Mouse (Mus musculus) lung, embryonic 15.5 days (tissue): ENCODE results near the gene Cftr. TPM values are rescaled to one million over a fixed set of nuclear protein-coding genes. Genes with fewer than 3 reads are reported as not detected.
A peak's percentile ranks its signal among the peaks of the same experiment; 100 is the strongest.

Experiments used
- ATAC-seq: fragments of 200-750 bp; cut with Nextera tagmentation; 2 replicates; pipeline ENCODE4 v1.8.0; 2017; ENCODE audit warnings: moderate number of reproducible peaks, borderline replicate concordance; ENCODE audit not compliant: low FRiP score, low TSS enrichment; ENCODE audit errors: extremely low read depth
- H3K27ac ChIP-seq: fragments of 300-500 bp; sonication (generic); 2 replicates; pipeline ENCODE4 v1.5.1; 2015; ENCODE audit warnings: moderate library complexity, mild to moderate bottlenecking, inconsistent platforms
- H3K27me3 ChIP-seq: fragments of 300-500 bp; sonication (generic); 2 replicates; pipeline ENCODE4 v1.6.1; 2015; ENCODE audit warnings: inconsistent platforms
- H3K36me3 ChIP-seq: fragments of 300-500 bp; sonication (generic); 2 replicates; pipeline ENCODE4 v1.6.1; 2015; ENCODE audit warnings: inconsistent platforms
- H3K4me1 ChIP-seq: fragments of 300-500 bp; sonication (generic); 2 replicates; pipeline ENCODE4 v1.6.1; 2015; ENCODE audit warnings: inconsistent platforms
- H3K4me2 ChIP-seq: fragments of 300-500 bp; sonication (generic); 2 replicates; pipeline ENCODE4 v1.6.1; 2015; ENCODE audit warnings: inconsistent platforms, mild to moderate bottlenecking, moderate library complexity
- H3K4me3 ChIP-seq: fragments of 300-500 bp; sonication (generic); 2 replicates; pipeline ENCODE4 v1.5.1; 2015; ENCODE audit warnings: mild to moderate bottlenecking, inconsistent platforms
- H3K9ac ChIP-seq: fragments of 300-500 bp; sonication (generic); 2 replicates; pipeline ENCODE4 v1.6.1; 2015; ENCODE audit warnings: inconsistent platforms
- H3K9me3 ChIP-seq: fragments of 300-500 bp; sonication (generic); 2 replicates; pipeline ENCODE4 v1.6.1; 2016; ENCODE audit warnings: inconsistent platforms
- WGBS: fragments of 180-500 bp; shearing (Covaris S2); methylation state at CpG from one replicate; pipeline ENCODE4 v1.1.7; 2015; 5-methylcytosine and 5-hydroxymethylcytosine counted together
- polyA plus RNA-seq: library from polyadenylated mRNA; unstranded; fragments of >200 nt; fragmentation: Nextera tagmentation; extraction: Ambion mirVana; gene quantifications from 2 replicates; pipeline ENCODE4 v1.2.1, GENCODE M21; 2015

The Cftr gene
- 6.6 and 6.7 TPM in 2 replicates for polyA plus RNA-seq

GRCm38 (mm10) chr6:18170311-18170922 is at the start of gene Cftr:
Cftr (plus strand) TSS chr6:18170687.
- WGBS, result under 1% methylated on average over 44 of the region's 45 CpGs

GRCm38 (mm10) chr6:18127206-18127983 is 43.1 kb upstream of the Cftr start:
- Histone ChIP-seq H3K9ac (no peak overlapping the region), H3K4me3 (no peak overlapping the region), H3K27ac (no peak overlapping the region), H3K36me3 (no peaks in the 10 kb centered on the region), H3K27me3 (no peaks in the 10 kb centered on the region), H3K9me3 (no peaks in the 10 kb centered on the region), H3K4me2 (no peak overlapping the region), H3K4me1 (no peaks in the 10 kb centered on the region)
- ATAC-seq, result no peak
- 73% methylated on average over 2 of the region's 2 CpGs for WGBS

More at GRCm38 (mm10) chr6:18170311-18170922, at the start of gene Cftr:
- no peaks in the 10 kb centered on the region for H3K4me1 ChIP-seq
- H3K36me3 ChIP-seq, result no peaks in the 10 kb centered on the region
- peak within 1 kb of the TSS; percentile 84 for H3K4me2 ChIP-seq
- peak within 1 kb of the TSS; percentile 50 for H3K4me3 ChIP-seq
- H3K9me3 ChIP-seq, result no peaks in the 10 kb centered on the region
- no peaks in the 10 kb centered on the region for H3K27me3 ChIP-seq
- H3K27ac ChIP-seq, result peak within 1 kb of the TSS; percentile 19; the same call in 1 of the 2 replicates
- peak within 1 kb of the TSS; percentile 46 for H3K9ac ChIP-seq
- ATAC-seq, result peak; percentile 86; the same call in 1 of the 2 replicates

- H3K4me3 ChIP-seq, result no peak overlapping the region
- no peaks in the 10 kb centered on the region for H3K27me3 ChIP-seq
- ATAC-seq, result no peak
- no peaks in the 10 kb centered on the region for H3K36me3 ChIP-seq
- WGBS, result 39% methylated on average over 4 of the region's 4 CpGs
- H3K27ac ChIP-seq, result no peak overlapping the region
- H3K9ac ChIP-seq, result no peak overlapping the region
- no peak overlapping the region for H3K4me2 ChIP-seq
- H3K9me3 ChIP-seq, result no peaks in the 10 kb centered on the region
- H3K4me1 ChIP-seq, result no peaks in the 10 kb centered on the region
These were observed 42.4 kb upstream of the Cftr start for GRCm38 (mm10) chr6:18128059-18128458.

GRCm38 (mm10) chr6:18135246-18135645 is 35.2 kb upstream of the Cftr start:
- Histone ChIP-seq H3K27me3 (no peaks in the 10 kb centered on the region), H3K4me3 (no peak overlapping the region), H3K9ac (no peak overlapping the region), H3K4me2 (no peak overlapping the region), H3K36me3 (no peaks in the 10 kb centered on the region), H3K4me1 (no peaks in the 10 kb centered on the region), H3K27ac (no peak overlapping the region), H3K9me3 (no peaks in the 10 kb centered on the region)
- no peak for ATAC-seq
- WGBS, result 20% methylated on average over 1 of the region's 1 CpGs

- Histone ChIP-seq H3K4me1 (no peaks in the 10 kb centered on the region), H3K4me3 (no peak overlapping the region), H3K9me3 (no peaks in the 10 kb centered on the region), H3K9ac (no peak overlapping the region), H3K27me3 (no peaks in the 10 kb centered on the region), H3K4me2 (no peak overlapping the region), H3K36me3 (no peaks in the 10 kb centered on the region), H3K27ac (no peak overlapping the region)
- WGBS, result 59% methylated on average over 4 of the region's 4 CpGs
- no peak for ATAC-seq
These were observed 17.5 kb upstream of the Cftr start for GRCm38 (mm10) chr6:18153031-18153430.

- no peaks in the 10 kb centered on the region for H3K9me3 ChIP-seq
- WGBS, result 71% methylated on average over 1 of the region's 1 CpGs
- H3K4me2 ChIP-seq, result no peak overlapping the region
- H3K4me3 ChIP-seq, result no peak overlapping the region
- no peaks in the 10 kb centered on the region for H3K27me3 ChIP-seq
- H3K27ac ChIP-seq, result no peak overlapping the region
- no peaks in the 10 kb centered on the region for H3K36me3 ChIP-seq
- no peak for ATAC-seq
- no peak overlapping the region for H3K9ac ChIP-seq
- no peaks in the 10 kb centered on the region for H3K4me1 ChIP-seq
These were observed 869 bp upstream of the Cftr start for GRCm38 (mm10) chr6:18169618-18170017.

- Histone ChIP-seq H3K9me3 (no peaks in the 10 kb centered on the region), H3K36me3 (no peaks in the 10 kb centered on the region), H3K4me1 (no peaks in the 10 kb centered on the region), H3K9ac (no peak overlapping the region), H3K27me3 (no peaks in the 10 kb centered on the region), H3K4me2 (peak overlapping the region; percentile 37), H3K4me3 (peak overlapping the region; percentile 30), H3K27ac (peak overlapping the region; percentile 19; the same call in 1 of the 2 replicates)
- ATAC-seq, result peak; percentile 72; the same call in 1 of the 2 replicates
- WGBS, result 38% methylated on average over 8 of the region's 8 CpGs
These were observed 1.1 kb downstream of the Cftr start for GRCm38 (mm10) chr6:18171614-18172013.

- Histone ChIP-seq H3K27ac (no peak overlapping the region), H3K4me1 (no peaks in the 10 kb centered on the region)
- WGBS, result 58% methylated on average over 2 of the region's 2 CpGs
These were observed 7.0 kb downstream of the Cftr start for GRCm38 (mm10) chr6:18177509-18177908.

GRCm38 (mm10) chr6:18180665-18181064 is 10.2 kb downstream of the Cftr start:
- H3K4me3 ChIP-seq, result no peak overlapping the region
- no peaks in the 10 kb centered on the region for H3K9me3 ChIP-seq
- no peak overlapping the region for H3K4me2 ChIP-seq
- no peaks in the 10 kb centered on the region for H3K4me1 ChIP-seq
- H3K27ac ChIP-seq, result no peak overlapping the region
- H3K27me3 ChIP-seq, result no peaks in the 10 kb centered on the region
- H3K36me3 ChIP-seq, result no peaks in the 10 kb centered on the region
- ATAC-seq, result no peak
- no peak overlapping the region for H3K9ac ChIP-seq
- WGBS, result 52% methylated on average over 3 of the region's 3 CpGs

More at GRCm38 (mm10) chr6:18177509-18177908, 7.0 kb downstream of the Cftr start:
- Histone ChIP-seq H3K9ac (no peak overlapping the region), H3K27me3 (no peaks in the 10 kb centered on the region), H3K4me3 (no peak overlapping the region), H3K9me3 (no peaks in the 10 kb centered on the region), H3K4me2 (no peak overlapping the region), H3K36me3 (no peaks in the 10 kb centered on the region)
- no peak for ATAC-seq

GRCm38 (mm10) chr6:18182903-18183302 is 12.4 kb downstream of the Cftr start:
- no peaks in the 10 kb centered on the region for H3K27me3 ChIP-seq
- no peak overlapping the region for H3K4me3 ChIP-seq
- H3K27ac ChIP-seq, result no peak overlapping the region
- H3K9ac ChIP-seq, result no peak overlapping the region
- H3K4me1 ChIP-seq, result no peaks in the 10 kb centered on the region
- no peak for ATAC-seq
- no peak overlapping the region for H3K4me2 ChIP-seq
- no peaks in the 10 kb centered on the region for H3K9me3 ChIP-seq
- H3K36me3 ChIP-seq, result no peaks in the 10 kb centered on the region

- Histone ChIP-seq H3K27me3 (no peaks in the 10 kb centered on the region), H3K4me2 (no peak overlapping the region), H3K9ac (no peak overlapping the region), H3K27ac (no peak overlapping the region), H3K9me3 (no peaks in the 10 kb centered on the region), H3K4me3 (no peak overlapping the region), H3K4me1 (no peaks in the 10 kb centered on the region), H3K36me3 (no peaks in the 10 kb centered on the region)
- ATAC-seq, result no peak
- WGBS, result 44% methylated on average over 1 of the region's 1 CpGs
These were observed 50.2 kb downstream of the Cftr start for GRCm38 (mm10) chr6:18220691-18221090.

GRCm38 (mm10) chr6:18223206-18223605 is 52.7 kb downstream of the Cftr start:
- WGBS, result 86% methylated on average over 4 of the region's 4 CpGs
- H3K27ac ChIP-seq, result no peak overlapping the region
- no peak for ATAC-seq
- H3K4me2 ChIP-seq, result no peak overlapping the region
- H3K9me3 ChIP-seq, result no peaks in the 10 kb centered on the region
- no peaks in the 10 kb centered on the region for H3K4me1 ChIP-seq
- H3K4me3 ChIP-seq, result no peak overlapping the region
- H3K36me3 ChIP-seq, result no peaks in the 10 kb centered on the region
- H3K27me3 ChIP-seq, result no peaks in the 10 kb centered on the region
- no peak overlapping the region for H3K9ac ChIP-seq
